Mouse (Mus musculus): ENCODE data around the gene Ssr1. TPM values are rescaled to one million over a fixed set of nuclear protein-coding genes. Genes with fewer than 3 reads are reported as not detected.
A peak's percentile ranks its signal among the peaks of the same experiment; 100 is the strongest.

Gene Ssr1
- total RNA-seq, 2 experiments from 2014 or later, result 96.5 to 126 TPM

DNA sequence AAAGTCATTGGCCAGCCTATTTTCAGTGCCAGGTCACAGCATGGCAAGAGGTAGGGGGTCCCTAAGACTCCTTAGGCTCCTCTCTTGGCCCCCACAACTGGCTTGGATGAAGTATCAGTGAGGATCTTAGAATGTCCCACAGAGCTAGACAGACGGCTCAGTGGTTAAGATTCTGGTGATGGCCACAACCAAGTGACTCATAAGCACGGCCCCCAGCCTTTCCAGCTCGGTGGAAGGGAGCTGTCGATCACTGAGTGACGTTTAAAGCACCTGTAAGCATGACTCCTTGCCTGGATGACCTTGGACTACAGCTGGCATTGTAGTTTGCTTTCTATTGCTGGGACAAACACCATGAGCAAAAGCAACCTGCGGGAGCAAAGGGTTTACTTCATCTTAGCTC lies 41.0 kb downstream of the Ssr1 start:
- no peak for ATAC-seq (ENCODE audit: poor library complexity, severe bottlenecking)

- peak; percentile 73 for ATAC-seq (ENCODE audit: poor library complexity, severe bottlenecking)
These were observed 47.3 kb downstream of the Ssr1 start for GRCm38 (mm10) chr13:37946734-37947133.

DNA sequence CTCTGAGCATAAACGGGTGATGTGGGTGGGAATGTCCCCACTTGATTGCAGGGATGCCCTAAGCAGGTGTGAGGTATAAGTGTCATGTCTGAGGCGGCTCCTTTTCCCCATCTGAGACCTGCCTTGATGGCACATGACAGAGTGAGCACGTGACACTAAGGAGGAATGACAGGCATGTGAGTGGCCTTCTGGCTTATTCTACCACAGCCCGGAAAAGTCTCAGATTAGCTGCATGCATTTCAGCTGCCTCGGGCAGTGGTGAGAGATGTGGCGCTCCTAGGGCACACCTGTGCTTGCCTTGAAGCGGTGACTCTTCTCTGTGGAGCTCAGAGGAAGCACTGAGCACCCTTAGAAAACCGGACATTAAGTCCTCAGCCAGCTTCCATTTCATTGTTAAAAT lies 48.6 kb downstream of the Ssr1 start:
- ATAC-seq (ENCODE audit: poor library complexity, severe bottlenecking), result no peak

DNA sequence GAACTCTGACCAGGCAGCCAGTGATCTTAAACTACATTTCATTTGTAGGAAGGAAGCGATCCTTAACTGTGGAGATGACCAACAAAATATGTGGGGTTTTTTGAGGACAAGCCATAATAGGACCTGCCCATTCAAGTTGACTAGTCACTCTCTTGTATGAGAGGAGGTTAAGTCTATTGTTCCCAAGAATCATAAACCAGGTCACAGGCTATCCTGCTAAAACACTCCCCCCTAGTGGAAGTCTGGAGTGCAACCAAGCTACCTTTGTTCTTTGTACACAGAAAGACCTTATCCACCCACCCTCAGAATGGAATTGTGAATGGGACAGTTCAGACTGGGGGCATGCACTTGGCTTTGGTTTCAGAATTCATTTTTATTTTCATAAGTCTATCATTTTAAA lies 49.7 kb downstream of the Ssr1 start:
- no peak for ATAC-seq (ENCODE audit: poor library complexity, severe bottlenecking)

DNA sequence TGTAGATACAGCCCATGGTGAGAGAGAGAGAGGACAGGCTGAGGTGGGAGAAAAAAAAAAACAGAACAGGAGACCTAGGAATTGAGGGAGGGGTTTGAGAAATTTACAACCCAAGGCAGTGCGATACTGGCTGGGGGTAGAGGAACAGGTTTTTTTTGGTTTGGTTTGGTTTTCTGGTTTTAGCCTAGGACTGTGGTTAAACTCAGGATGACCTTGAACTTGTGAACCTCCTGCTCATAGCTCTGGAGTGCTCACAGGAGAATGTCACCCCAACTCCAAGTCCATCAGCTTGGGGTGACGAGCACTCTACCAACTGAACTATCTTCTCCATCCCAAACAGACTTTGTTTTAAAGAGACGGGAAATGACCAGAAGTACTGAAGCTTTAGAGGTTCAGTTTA lies 50.6 kb downstream of the Ssr1 start:
- no peak for ATAC-seq (ENCODE audit: poor library complexity, severe bottlenecking)

DNA sequence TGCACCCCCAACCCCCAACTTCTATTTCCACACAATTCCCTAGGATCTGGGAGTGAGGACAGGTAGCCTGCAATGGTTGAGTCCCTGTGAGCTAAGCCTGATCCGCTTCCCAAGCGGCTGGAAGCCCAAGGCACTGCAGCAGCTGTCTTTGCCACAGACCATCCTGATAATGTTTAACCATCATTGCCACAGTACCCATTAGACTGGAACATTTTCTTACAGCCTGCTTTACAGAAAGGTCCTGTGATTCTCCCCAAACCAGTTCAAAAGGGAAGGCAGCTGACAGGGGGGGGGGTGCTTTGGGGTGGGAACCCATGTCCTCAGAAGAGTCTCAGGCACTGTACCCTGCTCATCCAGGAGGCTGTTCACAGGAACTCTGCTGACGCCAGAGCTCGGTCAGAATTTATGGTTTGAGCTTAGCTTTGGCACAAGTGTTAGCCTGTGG lies 51.1 kb downstream of the Ssr1 start:
- no peak for ATAC-seq (ENCODE audit: poor library complexity, severe bottlenecking)

DNA sequence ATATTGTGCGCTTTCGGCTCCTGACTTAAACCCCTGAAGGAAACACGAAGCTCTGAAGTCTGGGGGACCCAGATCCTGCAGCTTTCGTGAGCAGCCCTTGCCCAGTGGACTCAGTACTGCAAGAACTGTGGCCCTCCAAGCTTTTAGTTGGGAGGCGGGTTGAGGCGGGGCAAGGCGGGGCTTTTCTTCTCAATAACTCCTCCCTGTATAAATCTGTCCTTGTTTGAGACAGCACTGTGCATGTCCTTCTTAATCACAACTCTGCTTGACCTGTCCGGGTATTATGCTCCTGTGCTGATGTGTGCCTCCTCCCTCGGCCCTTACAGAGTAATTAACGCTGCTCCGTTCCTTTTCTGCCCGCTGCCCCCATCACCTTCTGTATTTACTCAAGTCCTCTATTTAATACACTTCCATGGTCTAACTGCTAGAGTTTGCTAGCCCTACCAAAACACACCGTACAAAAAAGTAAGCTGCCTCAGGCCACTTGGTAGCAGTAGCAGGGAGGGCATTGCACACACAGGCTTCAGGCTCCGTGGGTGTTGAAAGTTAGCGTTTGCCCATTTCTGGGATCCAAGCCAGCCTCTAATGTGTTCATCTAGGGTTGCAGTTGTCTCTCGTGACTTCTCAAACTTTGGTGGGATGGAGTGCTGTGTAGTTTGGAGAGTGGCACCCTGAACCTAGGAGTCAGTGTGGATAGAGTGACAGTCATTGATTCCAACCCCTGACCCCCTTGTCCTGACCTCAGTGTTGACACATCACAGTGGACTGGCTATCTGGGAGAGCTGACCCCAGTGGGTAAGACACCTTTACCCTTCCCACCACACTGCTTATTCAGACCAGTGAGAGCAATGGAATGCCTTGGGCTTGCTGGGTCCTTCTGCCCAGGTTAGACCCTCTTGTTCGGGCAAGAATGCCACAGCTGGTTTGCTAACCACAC lies 51.8 kb downstream of the Ssr1 start:
- no peak for ATAC-seq (ENCODE audit: poor library complexity, severe bottlenecking)

DNA sequence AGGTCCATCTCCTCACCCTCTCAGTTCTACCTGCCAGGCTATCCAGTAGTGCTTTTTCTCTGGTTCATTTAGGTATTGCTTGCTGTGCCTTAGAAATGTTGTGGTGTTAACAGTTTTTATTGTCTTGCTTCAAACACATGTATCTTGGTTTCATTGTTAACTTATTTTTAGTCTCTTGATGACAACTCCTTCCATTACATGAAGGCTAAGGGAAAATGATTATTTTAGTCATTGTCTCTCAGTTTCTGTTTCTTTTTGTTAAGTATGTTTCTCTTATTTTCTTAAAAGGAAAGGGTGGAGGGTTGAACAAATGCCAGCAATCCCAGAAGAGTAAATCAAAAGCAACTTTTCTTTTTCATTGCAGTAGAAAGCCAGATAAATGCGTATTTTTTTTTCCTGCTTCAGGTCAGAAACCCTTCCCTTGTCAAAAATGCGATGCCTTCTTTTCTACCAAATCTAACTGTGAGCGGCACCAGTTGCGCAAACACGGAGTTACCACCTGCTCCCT lies 52.8 kb downstream of the Ssr1 start:
- no peak for ATAC-seq (ENCODE audit: poor library complexity, severe bottlenecking)

DNA sequence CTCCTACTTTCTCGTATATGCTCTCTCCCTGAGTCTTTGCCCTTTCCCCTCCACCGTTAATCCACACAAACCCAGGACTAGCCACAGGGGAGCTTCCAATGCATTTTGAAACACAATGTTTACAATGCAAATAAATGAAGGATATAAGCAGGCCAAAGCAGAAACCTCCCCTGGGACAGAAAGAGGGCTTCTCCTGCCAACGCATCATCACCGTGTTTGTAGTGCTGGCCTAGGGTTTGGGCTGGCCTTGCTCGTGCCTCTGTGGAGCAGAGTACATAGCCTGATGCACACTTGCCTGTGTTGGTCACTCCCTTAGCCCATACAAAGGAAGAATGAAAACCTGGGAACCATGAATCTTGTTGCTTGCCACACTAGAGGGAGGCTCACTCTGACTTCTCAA lies 53.4 kb downstream of the Ssr1 start:
- no peak for ATAC-seq (ENCODE audit: poor library complexity, severe bottlenecking)

- no peak for ATAC-seq (ENCODE audit: poor library complexity, severe bottlenecking)
These were observed 53.9 kb downstream of the Ssr1 start for GRCm38 (mm10) chr13:37940167-37940566.

GRCm38 (mm10) chr13:37936351-37936750 lies 57.7 kb downstream of the Ssr1 start:
- no peak for ATAC-seq (ENCODE audit: poor library complexity, severe bottlenecking)

DNA sequence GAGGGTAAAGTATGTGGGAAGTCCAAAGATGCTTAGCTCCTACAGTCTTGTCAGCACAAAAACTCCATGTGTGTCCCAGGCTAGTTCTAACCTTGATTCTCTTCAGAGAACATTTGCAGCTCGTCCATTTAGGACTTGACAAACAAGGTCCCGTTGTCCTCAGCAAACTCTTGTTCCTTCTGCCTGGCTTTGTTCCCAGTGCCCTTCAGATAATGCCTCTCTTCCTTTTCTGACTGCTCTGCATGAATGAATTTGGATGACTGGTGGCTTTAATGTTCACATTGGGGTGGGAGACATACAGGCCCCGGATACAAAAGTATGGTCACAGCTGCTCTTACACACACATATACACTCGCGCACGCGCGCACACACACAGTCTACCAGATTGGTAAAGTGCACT lies 59.1 kb downstream of the Ssr1 start:
- no peak for ATAC-seq (ENCODE audit: poor library complexity, severe bottlenecking)

DNA sequence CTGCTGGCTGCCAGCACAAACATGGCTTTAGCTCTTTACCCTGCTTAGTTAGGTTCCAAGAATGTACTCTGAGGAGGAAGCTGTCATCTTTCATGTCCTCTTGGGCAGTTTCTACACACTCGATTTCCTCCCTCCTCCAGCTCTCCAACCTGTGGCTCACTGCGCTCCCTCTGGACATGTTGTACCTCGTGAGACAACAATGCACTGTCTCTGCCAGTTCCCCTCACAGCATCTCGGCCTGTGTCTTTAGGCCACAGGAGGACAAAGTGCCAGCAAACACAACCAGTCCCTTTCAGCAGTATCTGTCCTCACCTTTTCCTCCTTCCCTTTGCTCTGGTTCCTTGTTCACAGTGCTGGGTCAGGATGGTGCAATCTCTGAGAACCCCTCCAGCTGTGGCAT lies 59.9 kb downstream of the Ssr1 start:
- no peak for ATAC-seq (ENCODE audit: poor library complexity, severe bottlenecking)

- no peak for ATAC-seq (ENCODE audit: poor library complexity, severe bottlenecking)
These were observed 62.7 kb downstream of the Ssr1 start for GRCm38 (mm10) chr13:37931210-37931922.

DNA sequence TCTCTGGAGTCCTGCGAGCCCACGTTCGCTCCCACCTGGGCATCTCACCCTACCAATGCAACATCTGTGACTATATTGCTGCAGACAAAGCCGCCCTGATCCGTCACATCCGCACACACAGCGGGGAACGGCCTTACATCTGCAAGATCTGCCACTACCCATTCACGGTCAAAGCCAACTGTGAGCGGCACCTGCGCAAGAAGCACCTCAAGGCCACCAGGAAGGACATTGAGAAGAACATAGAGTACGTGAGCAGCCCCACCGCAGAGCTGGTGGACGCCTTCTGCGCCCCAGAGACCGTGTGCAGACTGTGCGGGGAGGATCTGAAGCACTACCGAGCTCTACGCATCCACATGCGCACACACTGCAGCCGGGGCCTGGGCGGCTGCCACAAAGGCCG lies 63.4 kb downstream of the Ssr1 start:
- ATAC-seq (ENCODE audit: poor library complexity, severe bottlenecking), result no peak

GRCm38 (mm10) chr13:37930091-37930490 lies 63.9 kb downstream of the Ssr1 start:
- ATAC-seq (ENCODE audit: poor library complexity, severe bottlenecking), result no peak

GRCm38 (mm10) chr13:37929532-37929931 lies 64.5 kb downstream of the Ssr1 start:
- ATAC-seq (ENCODE audit: poor library complexity, severe bottlenecking), result no peak

GRCm38 (mm10) chr13:37926394-37926793 lies 67.6 kb downstream of the Ssr1 start:
- ATAC-seq (ENCODE audit: poor library complexity, severe bottlenecking), result no peak

GRCm38 (mm10) chr13:37924461-37924948 lies 69.5 kb downstream of the Ssr1 start:
- no peak for ATAC-seq (ENCODE audit: poor library complexity, severe bottlenecking)

- ATAC-seq (ENCODE audit: poor library complexity, severe bottlenecking), result no peak
These were observed 70.2 kb downstream of the Ssr1 start for GRCm38 (mm10) chr13:37923643-37924460.

GRCm38 (mm10) chr13:37923091-37923490 lies 70.9 kb downstream of the Ssr1 start:
- no peak for ATAC-seq (ENCODE audit: poor library complexity, severe bottlenecking)

All from megakaryocyte, adult 5-6 weeks (primary cell).